Mouse (Mus musculus) gastrocnemius, postnatal 25 days (tissue): ENCODE measurements around the gene Zfp689. TPM values are rescaled to one million over a fixed set of nuclear protein-coding genes. Genes with fewer than 3 reads are reported as not detected.
"Not testable (repeated sequence)": the region's sequence is repeated elsewhere in the genome, so short reads cannot be mapped to it uniquely, and the experiment has no call there.

ENCODE experiments used
- DNase-seq: peaks from one replicate; pipeline ENCODE4 v3.0.0; 2022
- microRNA-seq, 2 experiments: library from miRNA; unstranded; fragments of <30 nt; microRNA quantifications; one replicate each; pipeline ENCODE4 v1.2.0; 2021; ENCODE audit warnings: borderline replicate concordance in 2 of 2
- total RNA-seq, 2 experiments: library from RNA; stranded (reverse); gene quantifications; 1 replicate in 1 of 2; 2 replicates in 1 of 2; pipeline ENCODE4 v1.2.3; 2021

The Zfp689 gene
- total RNA-seq, 2 experiments from 2014 or later: 0.67 to 1.0 TPM

DNA sequence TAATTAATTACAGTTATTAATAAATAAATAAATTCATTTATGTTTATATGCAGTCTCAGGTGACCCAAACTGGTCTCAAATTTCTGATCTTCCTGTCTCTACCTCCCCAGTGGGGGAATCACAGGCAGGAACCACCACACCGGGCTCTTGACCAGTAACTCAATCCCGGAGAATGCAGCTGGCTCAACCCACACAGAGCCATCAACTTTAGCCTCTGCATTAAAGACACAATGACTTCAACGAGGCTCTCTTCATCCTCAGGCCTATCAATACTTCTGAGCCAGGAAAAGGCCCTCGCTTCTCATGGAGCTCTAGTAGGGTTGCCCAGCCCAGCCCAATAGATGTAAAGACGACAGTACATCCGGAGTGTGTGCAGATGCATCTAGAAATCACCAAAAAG, 44.9 kb downstream of the Zfp689 start:
- not testable (repeated sequence) for DNase-seq

- no peak for DNase-seq
Observed at GRCm38 (mm10) chr7:127402980-127403379, 46.0 kb downstream of the Zfp689 start.

DNA sequence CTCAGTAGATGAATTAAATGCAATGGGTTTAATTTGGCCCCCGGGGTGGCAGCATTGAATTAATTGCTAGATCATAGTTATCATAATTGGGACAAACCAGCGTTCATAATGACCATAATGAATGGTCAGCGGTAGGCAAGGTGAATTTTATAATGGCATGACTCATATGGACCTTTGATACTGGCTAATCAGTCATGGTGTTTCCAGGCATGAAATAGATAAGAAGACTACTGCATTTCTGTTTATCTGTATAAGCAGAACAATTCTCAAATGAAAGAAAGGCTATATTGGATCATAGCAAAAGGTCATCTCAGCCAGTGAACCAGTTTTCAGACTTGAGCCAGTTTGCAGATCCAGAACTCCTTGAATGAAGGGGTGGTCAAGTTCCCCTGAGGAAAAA, 48.6 kb downstream of the Zfp689 start:
- no peak for DNase-seq

- DNase-seq: no peak
Observed at GRCm38 (mm10) chr7:127393944-127394333, 55.0 kb downstream of the Zfp689 start.

DNA sequence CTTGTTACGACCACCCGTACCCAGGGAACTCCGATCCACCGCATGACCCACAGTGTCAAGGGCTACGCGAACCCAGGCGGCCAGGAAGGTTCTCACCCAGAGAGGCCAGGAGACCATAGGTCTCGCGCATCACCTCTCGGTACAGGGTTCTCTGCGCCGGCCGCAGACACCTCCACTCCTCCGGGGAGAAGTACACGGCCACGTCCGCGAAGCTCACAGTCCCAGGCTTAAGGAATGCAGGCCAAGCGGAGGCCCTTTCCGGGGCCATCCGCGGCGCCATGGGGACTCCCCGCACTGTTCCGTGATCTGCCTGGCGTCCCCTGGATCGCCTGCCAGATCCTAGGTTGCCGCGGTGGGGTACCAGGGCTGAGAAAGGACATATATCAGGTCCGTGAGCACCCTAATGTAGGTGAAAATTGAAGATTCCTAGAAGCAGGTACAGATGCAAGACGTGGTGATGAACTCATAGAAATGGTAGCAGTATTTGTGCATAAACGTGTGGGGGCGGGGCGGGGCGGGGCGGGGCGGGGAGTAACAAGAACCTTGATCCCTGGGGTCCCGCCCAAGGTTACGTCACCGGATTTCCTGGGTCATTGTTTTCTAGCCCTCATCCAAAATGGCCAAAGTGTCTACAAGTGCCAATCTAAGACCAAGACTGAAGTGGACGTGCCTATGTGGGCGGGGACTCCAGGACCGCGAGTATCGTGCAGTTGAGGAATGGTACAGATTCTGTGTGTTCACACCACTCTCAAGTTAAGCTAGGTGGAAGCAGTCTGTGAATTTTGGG, 55.6 kb downstream of the Zfp689 start, which contains the start of gene E430018J23Rik:
E430018J23Rik (minus strand) TSS at position 473 of the 787 bp plus-strand sequence.
- peak; percentile 93 for DNase-seq

- no peak for DNase-seq
Observed at GRCm38 (mm10) chr7:127392251-127392824, 56.6 kb downstream of the Zfp689 start.

Small RNAs within 50 kb of the gene (microRNA-seq; reads per million reads assigned to microRNA genes)
- gene Gm47278: 0 reads per million in 2 experiments
- gene Mir7060: 0 reads per million in 2 experiments

Other genes with a start within 250 kb of the Zfp689 start
- 10 to 100 TPM; 32.8 to 34.1 TPM for gene Tbc1d10b, start 240.7 kb downstream of the Zfp689 start, total RNA-seq
- over 10,000 TPM; 49,123 to 49,891 TPM for gene Mylpf, start 240.3 kb downstream of the Zfp689 start, total RNA-seq
- 1 to 10 TPM; 4.0 to 4.2 TPM for gene Zfp553, start 216.1 kb downstream of the Zfp689 start, total RNA-seq
- 1 to 10 TPM; 1.5 to 1.7 TPM for gene Sept1, start 216.0 kb downstream of the Zfp689 start, total RNA-seq
- 10 to 100 TPM; 15.8 to 16.8 TPM for gene Zfp771, start 204.9 kb downstream of the Zfp689 start, total RNA-seq
- 10 to 100 TPM; 26.5 to 28.7 TPM for gene Dctpp1, start 188.4 kb downstream of the Zfp689 start, total RNA-seq
- 10 to 100 TPM; 28.6 to 30.7 TPM for gene Sephs2, start 175.1 kb downstream of the Zfp689 start, total RNA-seq
- under 1 TPM; 0.26 to 0.40 TPM for gene Itgal, start 152.9 kb downstream of the Zfp689 start, total RNA-seq
- gene Zfp768, start 103.6 kb downstream of the Zfp689 start, total RNA-seq: 10 to 100 TPM; 27.0 to 28.4 TPM
- 1 to 10 TPM; 2.9 to 3.0 TPM for gene Zfp747, start 73.1 kb downstream of the Zfp689 start, total RNA-seq
- 1 to 10 TPM; 1.5 TPM for gene 9130019O22Rik, start 62.0 kb downstream of the Zfp689 start, total RNA-seq
- gene E430018J23Rik, start 55.5 kb downstream of the Zfp689 start, total RNA-seq: 1 to 10 TPM; 1.7 to 1.8 TPM
- gene Zfp764, start 42.3 kb downstream of the Zfp689 start, total RNA-seq: 1 to 10 TPM; 1.7 TPM
- gene Zfp688, start 27.1 kb downstream of the Zfp689 start, total RNA-seq: 1 to 10 TPM; 2.0 to 2.7 TPM
- gene Prr14, start 10.5 kb upstream of the Zfp689 start, total RNA-seq: 10 to 100 TPM; 17.3 to 17.7 TPM
- 10 to 100 TPM; 15.8 to 16.8 TPM for gene Fbrs, start 30.0 kb upstream of the Zfp689 start, total RNA-seq
- gene Srcap, start 62.8 kb upstream of the Zfp689 start, total RNA-seq: 10 to 100 TPM; 46.1 to 47.6 TPM
- gene Gm42715, start 70.4 kb upstream of the Zfp689 start, total RNA-seq: 1 to 10 TPM; 4.7 to 5.2 TPM
- gene Tmem265, start 112.2 kb upstream of the Zfp689 start, total RNA-seq: not detected
- gene Phkg2, start 124.2 kb upstream of the Zfp689 start, total RNA-seq: 1 to 10 TPM; 8.2 to 9.4 TPM
- gene Ccdc189, start 139.4 kb upstream of the Zfp689 start, total RNA-seq: 1 to 10 TPM; 2.1 to 4.5 TPM
- gene Rnf40, start 139.6 kb upstream of the Zfp689 start, total RNA-seq: 10 to 100 TPM; 29.4 to 30.0 TPM
- gene Zfp629, start 166.6 kb upstream of the Zfp689 start, total RNA-seq: 1 to 10 TPM; 8.4 to 9.4 TPM